Mouse (Mus musculus) cerebral cortex, adult 2 months (tissue): Measurements from ENCODE around the gene Met.

Experiments
- WGBS: fragments of 180-500 bp; shearing (Covaris S2); methylation state at CpG from one replicate; pipeline ENCODE4 v1.1.7; 2018; 5-methylcytosine and 5-hydroxymethylcytosine counted together

Gene Met

DNA sequence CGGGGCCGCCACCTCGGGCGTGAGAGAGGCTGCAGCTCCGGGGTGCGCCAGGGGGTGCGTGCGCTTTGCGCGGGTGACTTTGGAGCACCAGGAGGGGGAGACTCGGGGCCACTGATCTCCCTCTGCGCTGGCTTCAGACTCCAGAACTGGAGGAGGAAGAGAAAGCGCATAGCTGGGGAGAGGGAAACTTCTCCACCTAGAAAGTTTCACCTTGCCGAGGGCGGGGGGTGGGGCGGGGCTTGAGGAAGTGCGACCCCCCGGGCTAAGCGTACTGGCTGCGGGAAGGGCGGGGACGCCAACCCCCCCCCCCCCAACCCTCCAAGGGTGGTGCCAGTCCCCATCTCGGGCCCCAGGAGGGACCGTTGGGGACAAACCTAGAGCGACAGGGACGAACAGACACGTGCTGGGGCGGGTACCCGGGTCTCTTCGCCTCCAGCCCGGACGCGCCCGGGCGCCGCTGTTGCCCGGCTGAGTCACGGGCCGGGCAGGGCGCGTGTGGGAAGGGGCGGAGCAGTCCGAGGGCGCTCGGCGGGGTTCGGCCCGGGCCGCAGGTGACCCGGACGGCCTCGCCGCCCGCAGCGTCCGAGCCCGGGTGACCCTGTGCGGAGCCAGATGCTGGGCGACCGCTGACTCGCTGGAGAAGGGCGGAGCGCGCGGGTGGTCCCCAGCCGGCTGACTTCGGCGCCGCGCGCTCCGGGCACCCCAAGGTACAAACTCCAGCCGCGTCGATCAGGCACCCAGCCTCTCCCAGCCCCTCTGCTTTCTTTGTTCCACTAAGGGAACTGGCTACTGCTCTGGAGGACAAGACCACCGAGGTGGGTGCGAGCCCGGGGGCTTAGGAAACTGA, at the start of gene Met:
Gene Met (plus strand): TSS at position 367 of the 847 bp plus-strand sequence.
- WGBS = under 1% methylated on average over 78 of the region's 78 CpGs

DNA sequence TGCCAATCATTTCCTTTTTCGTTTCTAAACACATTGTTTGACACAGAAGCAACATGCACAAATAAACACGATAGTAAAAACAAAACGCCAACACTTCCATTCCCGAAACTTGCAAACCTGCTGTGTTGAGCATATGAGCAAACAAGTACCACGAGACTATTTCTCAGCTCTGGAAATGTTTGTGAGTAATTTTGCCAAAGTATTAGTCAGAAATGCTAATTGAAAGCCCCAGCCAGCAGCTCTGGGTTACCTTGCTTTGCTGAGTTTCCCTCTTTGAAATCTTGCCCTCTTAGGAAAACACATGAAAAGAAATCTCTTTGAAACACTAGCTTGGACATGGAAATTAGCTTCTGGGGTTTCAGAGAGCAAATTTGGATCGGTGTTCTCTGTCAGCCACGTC, 45.4 kb upstream of the Met start:
- WGBS = 29% methylated on average over 7 of the region's 7 CpGs

DNA sequence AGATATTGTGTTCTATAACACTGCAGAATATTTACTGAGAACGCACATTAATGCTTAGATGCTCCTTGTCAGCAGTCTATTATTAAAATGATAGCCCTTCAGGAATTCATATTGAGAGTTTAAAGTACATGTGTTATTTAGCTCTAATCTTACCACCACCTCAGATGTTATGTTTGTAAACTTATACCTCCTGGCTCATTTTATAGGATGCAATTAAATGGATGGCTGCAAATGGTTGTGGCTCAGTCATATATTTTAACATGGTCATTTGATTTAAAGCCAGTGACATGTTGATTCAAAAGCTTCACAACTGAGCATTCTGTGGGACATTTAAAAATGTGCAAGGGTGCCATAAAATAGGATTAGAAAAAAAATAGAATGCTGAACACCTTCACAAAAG, 41.2 kb upstream of the Met start:
- 98% methylated on average over 1 of the region's 1 CpGs for WGBS

DNA sequence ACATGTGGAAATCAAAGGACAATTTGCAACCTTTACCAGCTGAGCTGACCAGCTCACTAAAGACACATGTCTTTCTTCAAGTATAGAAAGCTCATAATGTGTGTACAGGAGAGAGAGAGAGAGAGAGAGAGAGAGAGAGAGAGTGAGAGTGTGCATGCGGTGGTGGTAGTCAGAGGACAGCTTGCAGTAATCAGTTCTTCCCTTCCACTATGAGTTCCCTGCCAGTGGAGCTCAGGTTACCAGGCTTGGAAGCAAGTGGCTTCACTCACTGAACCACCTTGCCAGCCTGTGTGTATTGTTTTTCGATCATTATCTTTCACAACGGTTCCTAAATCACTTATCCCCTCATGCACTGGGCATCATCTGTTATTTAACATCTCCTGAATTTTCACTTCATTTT, 34.6 kb upstream of the Met start:
- WGBS = 77% methylated on average over 3 of the region's 3 CpGs

DNA sequence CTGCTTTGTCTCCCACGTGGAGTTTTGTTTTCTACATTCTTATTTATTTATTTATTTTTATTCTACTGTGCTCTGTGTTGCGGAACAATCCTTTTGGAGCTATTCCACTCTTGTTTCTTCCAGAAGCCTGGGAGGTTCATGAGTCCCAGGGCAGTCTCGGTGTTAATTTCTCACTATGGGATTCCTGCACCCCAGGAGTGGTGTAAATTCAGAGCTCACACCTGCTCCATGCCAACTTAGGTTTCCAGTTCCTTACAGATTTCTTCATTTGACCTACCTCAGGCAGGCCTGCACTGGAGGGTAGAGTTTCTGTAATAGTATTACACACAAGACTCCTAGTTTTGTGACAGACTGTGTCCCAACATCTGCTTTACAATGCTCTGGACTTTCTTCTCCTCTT, 34.0 kb upstream of the Met start:
- WGBS = 79% methylated on average over 3 of the region's 3 CpGs

DNA sequence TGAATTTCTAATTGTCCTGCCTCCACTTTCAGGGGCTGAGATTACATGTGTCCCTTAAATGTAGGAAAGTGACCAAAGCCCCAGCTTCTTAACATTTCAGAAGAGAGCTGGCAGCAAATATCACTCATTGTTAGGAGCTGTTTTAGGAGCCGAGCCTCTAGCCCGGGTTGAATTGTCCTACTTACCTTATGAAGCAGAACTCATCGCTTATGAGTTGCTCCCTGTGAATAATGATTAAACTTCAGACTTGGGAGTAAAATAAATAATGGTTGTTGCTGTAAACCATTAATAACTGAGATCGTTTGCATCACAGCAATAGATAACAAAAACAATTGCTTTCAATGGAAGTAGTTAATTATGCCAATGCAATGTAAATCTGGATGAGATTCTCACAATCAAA, 20.3 kb upstream of the Met start:
- 77% methylated on average over 4 of the region's 4 CpGs for WGBS

DNA sequence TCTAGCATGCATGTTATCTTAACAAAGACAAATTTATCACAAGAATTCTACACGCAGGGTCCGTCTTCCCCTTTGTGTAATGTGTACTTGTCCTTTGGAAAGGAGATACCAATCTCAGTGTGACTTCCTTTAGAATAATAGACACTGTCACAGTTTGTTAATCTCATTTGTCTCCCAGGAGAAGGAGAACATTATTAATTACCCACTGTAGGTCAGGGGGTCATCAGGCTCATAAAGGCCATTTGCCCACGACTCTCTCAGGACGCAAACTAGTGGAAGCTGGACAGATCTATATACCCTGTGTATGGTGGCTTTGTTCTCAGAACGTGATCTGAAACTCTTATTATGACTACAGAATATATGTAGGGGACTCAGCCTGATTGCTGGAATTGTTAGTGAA, 12.3 kb upstream of the Met start:
- WGBS = 61% methylated on average over 5 of the region's 5 CpGs

DNA sequence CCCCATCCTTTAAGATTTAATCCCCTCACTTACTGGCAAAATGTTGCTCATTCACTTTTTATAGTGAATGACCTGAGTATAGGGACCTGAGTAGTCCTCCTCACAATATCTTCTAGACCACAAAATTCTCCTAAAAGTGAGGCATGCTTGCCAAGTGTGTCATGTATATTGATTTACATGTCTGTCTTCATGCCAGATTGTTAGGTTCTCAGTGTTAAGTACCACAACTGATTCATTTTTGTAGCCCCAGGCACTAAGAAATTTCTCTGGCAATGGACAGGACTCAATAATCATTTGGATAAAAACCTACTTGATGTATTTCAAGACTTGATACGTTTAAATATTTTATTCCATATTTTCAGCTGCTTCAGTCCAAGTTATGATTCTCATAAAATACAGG, 8.5 kb upstream of the Met start:
- 94% methylated on average over 1 of the region's 1 CpGs for WGBS

DNA sequence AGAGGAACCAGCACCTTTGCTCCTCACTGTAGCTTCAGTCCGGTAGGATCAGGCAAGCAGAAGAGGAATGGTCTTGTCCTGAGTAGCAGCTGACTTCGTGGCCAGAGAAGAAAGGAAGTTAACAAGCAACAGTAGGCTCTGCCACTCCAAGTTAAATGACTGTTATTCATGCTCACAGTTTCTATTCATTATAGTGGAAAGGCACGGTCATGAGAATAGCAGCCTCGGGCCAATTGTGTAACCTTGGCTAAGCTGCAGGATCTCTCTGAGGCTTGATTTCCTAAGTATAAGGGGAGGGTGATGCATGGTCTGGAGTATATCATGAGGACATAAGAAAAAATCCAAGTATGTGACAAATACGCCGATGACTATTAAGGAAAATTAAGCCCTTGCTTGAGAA, 4.0 kb upstream of the Met start:
- 75% methylated on average over 6 of the region's 6 CpGs for WGBS

DNA sequence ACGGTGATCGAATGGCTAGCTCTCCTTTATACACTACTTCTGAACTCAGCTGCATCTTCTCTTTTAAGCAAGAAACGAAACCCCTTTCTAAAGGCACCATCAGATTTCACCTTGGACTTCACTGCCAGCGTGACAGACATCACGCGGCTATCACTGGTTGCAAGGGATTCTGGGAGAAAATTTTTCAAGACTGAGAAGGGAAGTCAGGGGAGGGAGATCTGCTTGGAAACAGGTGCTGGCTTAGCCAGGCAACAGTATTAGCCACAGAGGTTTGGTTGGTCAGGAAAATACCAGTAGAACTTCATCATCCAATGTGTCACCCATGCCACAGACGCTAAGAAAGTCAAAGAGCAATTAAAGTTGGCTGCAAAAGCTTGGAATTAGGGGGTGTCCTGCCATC, 2.2 kb upstream of the Met start:
- WGBS = 90% methylated on average over 7 of the region's 7 CpGs

DNA sequence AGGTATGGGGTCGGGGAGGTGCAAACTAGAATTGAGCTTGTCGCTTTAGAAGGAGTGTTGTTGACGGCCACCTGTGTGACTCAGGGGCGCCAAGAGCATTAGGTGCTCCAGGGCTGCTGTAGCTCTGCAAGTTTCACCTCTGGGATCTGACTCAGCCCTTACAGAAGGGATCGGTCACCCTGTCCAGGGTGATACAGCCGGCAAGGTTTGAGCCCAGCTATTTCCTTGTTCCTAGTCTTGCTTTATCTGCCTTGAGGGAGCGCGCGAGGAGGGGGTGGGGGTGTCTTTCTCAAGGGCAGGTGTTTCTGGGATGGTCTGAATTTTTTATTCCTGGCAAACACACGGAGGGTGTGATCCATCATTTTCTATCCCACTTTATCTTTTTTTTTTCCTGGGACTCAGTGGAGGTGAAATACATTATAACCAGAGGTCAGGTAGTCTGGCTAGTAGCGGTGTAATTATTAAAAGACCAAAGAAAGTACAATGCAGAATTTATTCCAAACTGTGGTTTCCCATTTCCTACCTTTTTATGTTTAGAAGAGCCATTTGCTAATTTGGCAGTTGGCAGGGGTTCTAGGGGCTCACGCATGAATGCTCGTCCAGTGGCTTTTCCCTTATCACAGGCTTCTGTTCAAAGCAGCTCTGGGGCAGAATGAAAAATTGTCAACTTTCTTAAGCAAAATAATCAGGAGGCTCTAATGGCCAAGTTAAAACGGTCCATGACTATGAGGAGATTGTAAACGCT, 853 bp downstream of the Met start:
- 10% methylated on average over 15 of the region's 15 CpGs for WGBS

DNA sequence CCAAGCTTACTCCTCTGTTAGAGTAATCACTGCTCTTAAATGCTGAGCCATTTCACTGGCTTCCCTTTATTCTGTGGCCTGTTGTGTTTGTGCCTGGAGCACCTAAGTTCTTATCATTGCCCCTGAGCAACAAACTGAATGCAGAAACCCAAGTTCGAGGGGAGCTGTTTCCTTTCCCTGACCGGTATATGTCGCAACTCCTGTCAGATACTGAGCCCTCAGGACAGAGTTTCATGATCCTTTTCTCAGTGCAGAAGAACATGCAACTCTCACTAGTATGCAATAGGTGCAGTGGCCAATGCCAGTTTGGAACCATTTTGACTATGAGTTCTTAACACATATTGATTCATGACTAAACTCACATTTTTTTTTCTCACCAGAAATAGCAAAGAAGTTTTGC, 2.9 kb downstream of the Met start:
- WGBS = 80% methylated on average over 3 of the region's 3 CpGs

DNA sequence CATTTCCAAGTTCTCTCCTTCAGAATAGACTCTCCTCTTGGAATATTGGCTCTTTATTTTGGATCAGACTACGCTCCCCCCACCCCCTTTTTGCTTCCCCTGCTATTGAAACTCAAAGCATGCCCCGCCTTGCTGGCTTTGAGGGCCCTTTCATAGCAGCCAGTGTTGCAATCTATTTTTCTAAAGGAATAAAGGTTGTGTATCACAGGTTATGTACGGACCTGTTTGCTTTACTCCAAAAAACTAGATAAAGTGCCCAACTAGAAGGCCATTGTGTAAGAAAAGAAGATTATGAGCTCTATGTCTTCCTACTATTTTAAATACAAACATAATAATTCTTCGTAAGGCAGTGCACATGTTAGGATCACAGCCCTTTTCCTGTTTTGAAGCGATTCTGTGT, 5.4 kb downstream of the Met start:
- WGBS = 90% methylated on average over 5 of the region's 5 CpGs

DNA sequence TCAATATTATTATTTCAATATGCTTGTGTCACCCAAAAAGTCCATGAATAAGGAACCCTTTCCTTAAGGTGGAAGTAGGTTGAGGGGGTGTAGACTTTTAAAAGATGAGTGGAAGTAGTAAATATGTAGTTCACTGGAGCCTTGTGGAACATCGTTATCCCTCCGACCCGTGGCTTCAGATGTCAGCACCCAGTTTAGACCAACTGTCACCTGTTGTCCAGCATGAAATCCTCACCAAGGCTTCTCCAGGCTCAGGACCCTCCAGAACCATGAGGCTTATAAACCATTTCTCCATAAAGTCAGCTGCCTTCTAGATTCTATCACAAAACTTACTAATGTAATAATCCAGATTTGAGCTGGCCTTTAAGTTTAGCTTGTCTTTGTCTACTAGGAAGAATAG, 9.5 kb downstream of the Met start:
- 92% methylated on average over 3 of the region's 3 CpGs for WGBS

DNA sequence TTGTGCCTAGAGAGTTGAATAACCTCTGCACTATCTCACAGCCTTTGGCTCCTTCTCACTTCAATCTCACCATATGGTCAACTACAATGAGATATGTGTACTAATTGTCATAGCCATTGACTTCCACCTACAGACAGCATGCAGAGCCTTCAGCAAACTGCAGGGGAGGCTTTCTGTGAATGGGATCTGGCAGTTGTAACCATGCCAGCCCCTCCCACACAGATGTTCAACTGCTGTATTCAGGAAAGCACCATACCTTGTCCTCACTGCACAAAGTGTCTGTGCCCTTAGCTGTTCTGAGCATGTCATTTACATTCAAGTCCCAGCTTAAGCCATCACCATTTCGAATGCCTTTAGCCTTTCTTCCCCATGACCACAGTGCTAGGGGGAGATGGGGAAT, 14.2 kb downstream of the Met start:
- WGBS = 85% methylated on average over 1 of the region's 1 CpGs

DNA sequence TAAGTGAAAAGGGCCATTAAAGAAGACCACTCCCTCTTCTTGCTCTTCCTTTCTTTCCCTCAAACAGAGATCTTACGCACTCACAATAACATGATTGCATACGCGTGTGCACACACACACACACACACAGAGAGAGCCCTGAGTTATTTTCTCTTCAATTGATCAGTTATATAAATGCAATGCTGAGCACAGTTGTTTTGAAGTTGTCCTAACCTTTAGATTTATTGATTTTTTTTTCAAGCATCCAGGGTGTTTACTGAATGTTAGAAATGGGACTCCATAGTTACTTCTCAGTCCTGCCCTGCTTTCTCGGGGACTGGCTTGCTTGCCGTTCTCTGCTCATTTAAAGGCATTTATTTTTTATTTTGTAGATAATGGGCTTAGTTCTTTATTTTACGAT, 14.7 kb downstream of the Met start:
- 88% methylated on average over 6 of the region's 6 CpGs for WGBS

DNA sequence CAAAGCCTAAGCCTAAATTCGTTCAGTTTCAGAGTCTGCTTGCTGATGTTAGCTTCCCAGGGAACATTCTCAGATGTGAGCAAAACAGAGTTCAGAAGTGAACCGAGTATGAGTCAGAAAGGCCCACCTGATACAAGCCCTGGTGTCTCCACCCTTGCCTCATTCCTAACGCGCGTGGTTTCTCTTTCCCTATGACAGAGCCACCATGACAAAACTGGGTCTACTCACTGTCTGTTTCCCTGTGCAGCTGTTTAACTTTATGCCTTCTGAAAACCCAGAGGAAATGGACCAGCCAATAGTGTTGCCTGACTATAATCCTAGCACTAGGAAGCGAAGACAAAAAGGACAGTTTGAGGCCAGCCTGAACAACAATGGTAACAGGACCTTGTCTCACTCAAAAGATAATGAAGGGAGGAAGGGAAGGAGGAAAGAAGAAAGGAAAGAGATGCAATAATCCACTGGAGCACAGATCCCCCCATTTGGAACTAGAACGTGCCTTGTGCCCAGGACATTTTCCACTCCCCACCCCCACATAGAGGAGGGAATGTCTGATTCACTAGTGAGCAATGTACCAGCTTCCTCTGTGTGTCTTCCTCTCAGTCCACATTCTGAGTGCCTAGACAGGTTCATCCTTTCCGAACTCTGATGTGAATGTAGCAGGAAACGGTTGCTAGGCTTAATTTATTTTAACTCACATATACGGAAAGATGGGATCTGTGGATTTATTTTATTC, 15.4 kb downstream of the Met start:
- WGBS = 70% methylated on average over 10 of the region's 10 CpGs

DNA sequence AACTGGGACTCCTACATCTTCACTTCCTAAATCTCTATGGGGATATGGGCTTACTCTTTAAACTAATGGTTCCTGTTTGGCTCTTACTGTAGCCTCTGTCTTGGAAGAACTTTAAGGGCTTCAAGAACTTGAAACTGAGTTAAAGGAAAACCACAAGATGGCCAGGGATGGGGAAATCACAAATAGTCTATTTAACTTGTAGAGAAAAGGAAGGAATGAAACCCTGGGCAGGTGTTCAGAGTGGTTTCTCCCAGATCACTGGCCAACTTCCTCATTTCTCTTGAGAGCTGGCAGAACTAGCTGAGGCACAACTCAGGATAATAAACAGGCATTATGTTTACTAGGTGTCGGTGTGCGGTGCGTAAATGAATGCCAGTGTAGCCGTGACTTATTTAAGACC, 17.5 kb downstream of the Met start:
- WGBS = 84% methylated on average over 4 of the region's 4 CpGs

DNA sequence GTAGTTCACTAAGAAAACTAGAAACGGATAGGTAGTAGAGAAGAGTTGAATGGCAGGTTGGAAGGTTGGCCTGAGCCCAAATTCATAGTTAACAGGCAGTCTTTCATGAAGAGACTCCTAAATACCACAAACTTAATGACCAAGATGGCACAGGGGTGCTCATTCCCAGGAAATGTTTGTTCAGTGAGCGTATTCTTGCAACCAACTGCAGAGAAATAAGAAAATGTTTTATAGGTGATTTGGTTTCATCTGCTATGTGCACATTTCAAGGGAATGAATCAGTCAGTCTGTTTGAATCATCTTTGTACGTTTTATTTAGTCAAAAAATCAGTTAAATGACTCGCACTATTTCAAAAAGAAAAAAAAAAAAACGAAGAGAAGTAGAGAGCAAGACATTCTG, 21.6 kb downstream of the Met start:
- WGBS = 64% methylated on average over 5 of the region's 5 CpGs

DNA sequence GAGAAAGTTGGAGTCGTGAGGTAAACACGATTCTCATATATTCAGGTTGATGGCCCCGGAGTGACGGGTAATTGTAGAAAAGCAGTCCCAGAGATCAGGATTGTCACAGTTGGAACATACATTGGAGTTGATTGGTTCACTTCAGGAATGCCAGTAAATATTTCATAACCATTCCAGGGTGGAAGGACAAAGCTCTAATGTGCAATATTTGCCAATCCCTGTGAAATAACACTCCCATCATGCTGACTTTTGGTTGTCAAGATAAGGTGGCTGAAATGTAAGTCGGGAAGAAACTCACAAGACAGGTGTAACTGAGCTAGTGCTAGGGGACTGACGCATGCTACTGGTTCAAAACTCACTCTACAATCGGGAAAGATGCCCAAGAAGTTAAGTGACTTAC, 22.2 kb downstream of the Met start:
- 89% methylated on average over 7 of the region's 7 CpGs for WGBS

DNA sequence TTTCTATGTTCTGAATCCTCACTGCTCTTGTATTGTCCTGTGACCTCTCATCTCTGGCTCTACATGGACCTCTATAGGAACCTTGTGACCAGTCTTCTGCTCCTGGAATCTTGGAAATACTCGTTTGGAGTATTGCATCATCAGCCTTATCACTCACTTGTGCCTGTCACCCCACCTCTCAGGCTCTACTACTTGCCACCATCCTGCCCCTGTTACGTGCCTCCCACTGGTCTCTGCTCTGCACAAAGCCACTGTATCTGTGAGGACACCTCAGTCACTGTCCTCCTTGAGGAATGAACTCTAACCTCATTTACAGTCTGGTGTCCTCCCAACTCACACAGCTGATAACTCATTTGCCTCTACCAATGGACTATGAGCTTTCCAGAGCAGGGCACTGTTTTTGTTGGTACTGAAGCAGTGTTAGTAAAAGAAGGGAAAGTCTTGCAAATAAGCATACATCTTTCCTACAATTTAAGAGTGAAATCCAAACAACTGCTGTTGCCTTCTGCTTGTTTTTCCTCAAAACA, 24.8 kb downstream of the Met start:
- WGBS = 78% methylated on average over 2 of the region's 2 CpGs

DNA sequence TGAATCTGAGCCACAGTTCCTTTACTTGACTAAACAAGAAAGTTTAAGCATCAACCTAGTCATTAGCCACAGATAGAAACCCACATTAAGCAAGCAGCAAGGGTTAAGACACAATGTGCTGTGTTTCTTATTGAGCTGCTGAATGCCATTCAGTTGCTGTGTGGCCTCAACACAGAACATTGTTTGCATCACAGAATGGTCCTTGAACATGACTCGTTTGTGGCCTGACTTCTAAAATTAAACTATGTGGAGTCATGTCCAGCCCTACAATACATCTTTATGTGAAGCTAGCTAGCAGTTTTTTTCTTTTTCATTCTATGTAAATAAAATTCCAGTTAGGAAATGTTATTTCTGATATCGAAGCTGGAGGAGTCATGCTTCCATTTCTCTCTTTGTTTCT, 27.2 kb downstream of the Met start:
- 47% methylated on average over 2 of the region's 2 CpGs for WGBS
